Mouse (Mus musculus) limb, embryonic 13.5 days (tissue): ENCODE data around the gene Cbx3. TPM values are rescaled to one million over a fixed set of nuclear protein-coding genes. Genes with fewer than 3 reads are reported as not detected.

ENCODE experiments used
- ATAC-seq: fragments of 200-750 bp; cut with Nextera tagmentation; 2 replicates; pipeline ENCODE4 v1.8.0; 2017; ENCODE audit warnings: low read depth, moderate number of reproducible peaks, moderate TSS enrichment; ENCODE audit not compliant: low FRiP score
- H3K27ac ChIP-seq: fragments of 300-500 bp; sonication (generic); 2 replicates; pipeline ENCODE4 v1.5.1; 2015; ENCODE audit warnings: inconsistent platforms, mild to moderate bottlenecking, moderate library complexity
- H3K27me3 ChIP-seq: fragments of 300-500 bp; sonication (generic); 2 replicates; pipeline ENCODE4 v1.6.1; 2015; ENCODE audit warnings: mild to moderate bottlenecking, inconsistent platforms
- H3K36me3 ChIP-seq: fragments of 300-500 bp; sonication (generic); 2 replicates; pipeline ENCODE4 v1.6.1; 2015; ENCODE audit warnings: inconsistent platforms, mild to moderate bottlenecking, moderate library complexity
- H3K4me1 ChIP-seq: fragments of 300-500 bp; sonication (generic); 2 replicates; pipeline ENCODE4 v1.6.1; 2015; ENCODE audit warnings: inconsistent platforms
- H3K4me2 ChIP-seq: fragments of 300-500 bp; sonication (generic); replicated peaks from 2 replicates; pipeline ENCODE4 v1.6.1; 2015; ENCODE audit warnings: inconsistent platforms, mild to moderate bottlenecking, moderate library complexity
- H3K4me3 ChIP-seq: fragments of 300-500 bp; sonication (generic); 2 replicates; pipeline ENCODE4 v1.5.1; 2015; ENCODE audit warnings: moderate library complexity, mild to moderate bottlenecking, inconsistent platforms
- H3K9ac ChIP-seq: fragments of 300-500 bp; sonication (generic); 2 replicates; pipeline ENCODE4 v1.6.1; 2015; ENCODE audit warnings: mild to moderate bottlenecking, inconsistent platforms
- H3K9me3 ChIP-seq: fragments of 300-500 bp; sonication (generic); 2 replicates; pipeline ENCODE4 v1.6.1; 2016; ENCODE audit warnings: inconsistent platforms
- WGBS: fragments of 180-500 bp; shearing (Covaris S2); methylation state at CpG from one replicate; pipeline ENCODE4 v1.1.7; 2015; 5-methylcytosine and 5-hydroxymethylcytosine counted together
- polyA plus RNA-seq: library from polyadenylated mRNA; unstranded; fragments of >200 nt; fragmentation: Nextera tagmentation; extraction: Ambion mirVana; gene quantifications from 2 replicates; pipeline ENCODE4 v1.2.1, GENCODE M21; 2015

The Cbx3 gene
- polyA plus RNA-seq, 1 experiment from 2014 or later = 532 TPM

DNA sequence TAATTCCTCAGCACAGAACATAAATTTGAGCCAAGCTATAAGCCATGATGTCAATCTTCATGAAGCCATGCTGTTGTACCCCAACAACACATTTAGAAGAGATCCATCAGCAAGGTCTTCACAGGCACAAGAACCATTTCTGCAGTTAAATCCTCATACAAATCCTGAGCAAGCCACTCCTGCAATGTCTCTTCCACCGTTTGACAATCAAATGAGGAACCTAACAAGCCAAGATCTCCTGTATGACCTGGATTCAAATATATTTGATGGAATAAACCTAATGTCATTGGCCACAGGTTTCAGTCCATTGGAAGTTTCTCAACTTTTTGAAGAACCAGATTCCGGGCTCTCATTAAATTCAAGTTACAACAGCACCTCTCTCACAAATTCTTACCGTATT is 12.9 kb upstream of the Cbx3 start:
- peaks cover 22% of the 10 kb centered on the region for H3K4me1 ChIP-seq
- H3K27me3 ChIP-seq = no peaks in the 10 kb centered on the region
- no peak overlapping the region for H3K4me3 ChIP-seq
- peaks cover 40% of the 10 kb centered on the region for H3K36me3 ChIP-seq
- H3K4me2 ChIP-seq = no peak overlapping the region
- H3K9me3 ChIP-seq = no peaks in the 10 kb centered on the region
- ATAC-seq = no peak
- 73% methylated on average over 3 of the region's 3 CpGs for WGBS
- no peak overlapping the region for H3K9ac ChIP-seq
- no peak overlapping the region for H3K27ac ChIP-seq

DNA sequence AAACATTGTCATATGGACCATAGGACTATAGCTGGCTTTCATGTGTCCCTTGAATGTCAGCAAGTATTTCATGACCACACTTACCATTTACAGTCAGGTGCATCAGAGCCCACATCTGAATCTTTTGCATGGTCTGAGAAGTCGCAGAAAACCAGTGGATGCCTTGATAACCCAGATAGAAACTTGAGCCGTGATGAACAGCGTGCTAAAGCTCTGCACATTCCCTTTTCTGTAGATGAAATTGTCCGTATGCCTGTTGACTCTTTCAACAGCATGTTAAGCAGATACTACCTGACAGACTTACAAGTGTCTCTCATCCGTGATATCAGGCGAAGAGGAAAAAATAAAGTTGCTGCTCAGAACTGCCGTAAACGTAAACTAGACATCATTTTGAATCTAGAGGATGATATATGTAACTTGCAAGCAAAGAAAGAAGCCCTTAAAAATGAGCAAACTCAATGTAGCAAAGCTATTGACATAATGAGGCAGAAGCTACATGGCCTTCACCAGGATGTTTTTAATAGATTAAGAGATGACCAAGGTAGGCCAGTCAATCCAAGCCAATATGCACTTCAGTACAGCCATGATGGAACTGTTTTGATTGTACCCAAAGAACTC is 12.3 kb upstream of the Cbx3 start:
- H3K4me1 ChIP-seq = peaks cover 19% of the 10 kb centered on the region
- WGBS = 81% methylated on average over 8 of the region's 8 CpGs
- no peak overlapping the region for H3K9ac ChIP-seq
- no peaks in the 10 kb centered on the region for H3K27me3 ChIP-seq
- H3K9me3 ChIP-seq = no peaks in the 10 kb centered on the region
- H3K4me3 ChIP-seq = no peak overlapping the region
- H3K4me2 ChIP-seq = no peak overlapping the region
- H3K36me3 ChIP-seq = peaks cover 42% of the 10 kb centered on the region
- ATAC-seq = no peak
- no peak overlapping the region for H3K27ac ChIP-seq

DNA sequence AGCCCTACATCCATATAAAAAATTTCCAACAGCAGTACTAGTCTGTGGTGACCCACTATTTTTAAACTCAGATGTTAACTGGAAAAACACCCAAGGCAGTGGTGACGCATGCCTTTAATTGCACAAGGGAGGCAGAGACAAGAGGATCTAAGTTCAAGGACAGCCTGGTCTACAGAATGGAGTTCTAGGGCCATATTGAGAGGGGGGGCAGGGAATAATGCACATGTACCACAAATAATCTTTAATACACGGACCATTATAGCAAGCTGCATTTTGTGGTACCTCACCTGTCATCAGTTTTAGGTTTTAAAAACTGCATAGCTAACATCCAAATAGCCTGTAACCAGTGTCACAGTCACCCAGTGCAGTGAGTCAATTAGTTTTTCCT is 11.2 kb upstream of the Cbx3 start:
- Histone ChIP-seq H3K27me3 (no peaks in the 10 kb centered on the region), H3K4me1 (peaks cover 17% of the 10 kb centered on the region), H3K27ac (no peak overlapping the region), H3K4me3 (no peak overlapping the region), H3K9me3 (no peaks in the 10 kb centered on the region), H3K4me2 (no peak overlapping the region), H3K9ac (no peak overlapping the region), H3K36me3 (peaks cover 53% of the 10 kb centered on the region)
- ATAC-seq = no peak
- WGBS = 43% methylated on average over 2 of the region's 2 CpGs

DNA sequence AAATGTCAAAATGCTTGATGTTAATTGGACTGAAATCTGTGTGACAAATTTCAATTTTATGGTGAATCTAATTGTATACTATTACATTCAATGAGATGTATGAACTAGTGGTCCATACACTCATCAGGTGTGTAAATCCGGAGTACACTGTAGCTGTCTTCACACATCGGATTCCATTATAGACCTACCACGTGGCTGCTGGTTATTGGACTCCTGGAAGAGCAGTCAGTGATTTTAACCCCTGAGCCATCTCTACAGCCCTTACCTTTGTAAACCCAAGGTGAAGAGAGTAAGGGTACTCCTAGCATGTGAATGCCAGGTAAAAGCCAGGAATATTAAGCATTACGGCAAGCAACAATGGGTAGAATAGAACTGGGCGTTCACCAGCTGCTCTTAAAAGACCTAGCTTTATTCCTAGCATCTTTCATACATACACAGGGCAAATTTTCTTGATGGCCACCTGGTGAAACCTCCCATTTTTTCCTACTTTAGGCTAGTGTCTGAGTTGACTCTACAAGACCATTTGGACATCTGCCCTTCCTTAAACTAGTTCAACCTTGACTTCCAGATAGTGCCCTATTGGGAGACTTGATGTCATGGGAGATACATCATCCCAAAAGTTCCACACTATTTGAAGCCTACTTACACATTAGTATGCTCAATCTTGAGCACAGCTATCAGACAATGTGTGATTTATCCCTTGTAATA is 10.7 kb upstream of the Cbx3 start:
- Histone ChIP-seq H3K4me1 (peaks cover 14% of the 10 kb centered on the region), H3K27ac (no peak overlapping the region), H3K4me3 (no peak overlapping the region), H3K9ac (no peak overlapping the region), H3K9me3 (no peaks in the 10 kb centered on the region), H3K27me3 (no peaks in the 10 kb centered on the region), H3K36me3 (peaks cover 57% of the 10 kb centered on the region), H3K4me2 (no peak overlapping the region)
- 0 out of 2 replicates have a peak, but pooled peaks have one; percentile 58 for ATAC-seq
- WGBS = 35% methylated on average over 5 of the region's 5 CpGs

DNA sequence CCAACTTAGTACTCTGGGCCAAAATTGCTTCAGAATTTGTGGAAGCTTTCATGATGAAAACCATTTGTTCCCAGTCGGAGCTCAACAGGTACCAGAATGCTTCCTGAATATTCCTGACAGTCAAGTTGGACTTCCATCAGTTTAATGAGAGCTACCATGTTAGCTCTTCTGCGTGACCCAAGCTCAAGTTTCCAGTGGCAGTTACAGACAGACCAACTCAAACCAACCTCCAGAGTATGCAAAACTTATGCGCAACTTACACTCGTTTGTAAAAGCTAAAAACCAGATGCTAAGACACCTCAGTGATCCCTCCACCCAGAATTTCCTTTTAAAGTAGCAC is 10.2 kb upstream of the Cbx3 start:
- H3K27me3 ChIP-seq = no peaks in the 10 kb centered on the region
- no peaks in the 10 kb centered on the region for H3K9me3 ChIP-seq
- H3K4me3 ChIP-seq = no peak overlapping the region
- peaks cover 13% of the 10 kb centered on the region for H3K4me1 ChIP-seq
- H3K27ac ChIP-seq = no peak overlapping the region
- H3K4me2 ChIP-seq = no peak overlapping the region
- no peak overlapping the region for H3K9ac ChIP-seq
- peaks cover 57% of the 10 kb centered on the region for H3K36me3 ChIP-seq
- 0 out of 2 replicates have a peak, but pooled peaks have one; percentile 16 for ATAC-seq
- 71% methylated on average over 4 of the region's 4 CpGs for WGBS

DNA sequence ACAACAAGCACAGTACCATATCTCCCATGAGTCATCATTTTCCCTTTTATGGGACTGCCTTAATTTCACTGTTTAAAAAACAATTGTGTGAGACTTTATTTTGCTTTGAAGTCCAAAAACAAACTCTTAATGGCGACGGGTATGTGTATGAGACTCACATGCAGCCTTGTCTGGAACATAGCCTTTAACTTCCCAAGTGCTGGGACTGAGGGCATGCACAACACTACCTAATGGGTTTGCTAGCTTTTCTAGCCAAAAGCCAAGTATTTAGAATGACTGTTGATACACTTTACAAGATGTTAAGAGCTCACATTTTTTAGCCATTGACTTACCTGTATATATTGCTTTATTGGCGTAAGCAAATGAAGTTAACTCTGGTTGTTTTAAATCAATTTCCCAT is 9.8 kb upstream of the Cbx3 start:
- no peaks in the 10 kb centered on the region for H3K27me3 ChIP-seq
- H3K4me3 ChIP-seq = no peak overlapping the region
- peaks cover 61% of the 10 kb centered on the region for H3K36me3 ChIP-seq
- 0 out of 2 replicates have a peak, but pooled peaks have one; percentile 28 for ATAC-seq
- H3K4me2 ChIP-seq = no peak overlapping the region
- WGBS = 81% methylated on average over 3 of the region's 3 CpGs
- peaks cover 13% of the 10 kb centered on the region for H3K4me1 ChIP-seq
- H3K9ac ChIP-seq = no peak overlapping the region
- H3K27ac ChIP-seq = no peak overlapping the region
- H3K9me3 ChIP-seq = no peaks in the 10 kb centered on the region

DNA sequence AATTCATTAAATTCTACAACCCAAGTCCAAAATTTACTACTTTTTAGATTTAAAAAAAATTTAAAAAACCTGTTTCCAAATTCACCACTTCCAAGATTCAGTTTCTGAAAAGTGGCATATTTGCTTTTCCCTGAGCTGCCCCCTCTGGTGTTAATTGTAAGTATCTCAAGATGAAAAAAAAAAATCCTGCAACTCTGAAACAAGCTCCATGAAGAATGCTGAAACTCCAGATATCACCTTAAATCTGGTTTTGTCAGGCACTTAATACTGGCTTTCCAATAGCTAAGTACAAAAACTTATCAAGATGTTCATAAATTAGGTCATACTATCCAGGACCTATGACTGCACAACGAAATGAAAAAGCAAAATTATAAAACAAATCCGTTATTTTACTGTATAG is 2.5 kb upstream of the Cbx3 start:
- 0% methylated on average over 2 of the region's 2 CpGs for WGBS
- H3K27me3 ChIP-seq = no peaks in the 10 kb centered on the region
- peak overlapping the region; percentile 61 for H3K4me2 ChIP-seq
- H3K27ac ChIP-seq = no peak overlapping the region
- H3K36me3 ChIP-seq = peaks cover 46% of the 10 kb centered on the region
- peak overlapping the region; percentile 92 for H3K4me3 ChIP-seq
- peak overlapping the region; percentile 100 for H3K9ac ChIP-seq
- H3K4me1 ChIP-seq = peaks cover 40% of the 10 kb centered on the region
- no peak for ATAC-seq
- no peaks in the 10 kb centered on the region for H3K9me3 ChIP-seq

DNA sequence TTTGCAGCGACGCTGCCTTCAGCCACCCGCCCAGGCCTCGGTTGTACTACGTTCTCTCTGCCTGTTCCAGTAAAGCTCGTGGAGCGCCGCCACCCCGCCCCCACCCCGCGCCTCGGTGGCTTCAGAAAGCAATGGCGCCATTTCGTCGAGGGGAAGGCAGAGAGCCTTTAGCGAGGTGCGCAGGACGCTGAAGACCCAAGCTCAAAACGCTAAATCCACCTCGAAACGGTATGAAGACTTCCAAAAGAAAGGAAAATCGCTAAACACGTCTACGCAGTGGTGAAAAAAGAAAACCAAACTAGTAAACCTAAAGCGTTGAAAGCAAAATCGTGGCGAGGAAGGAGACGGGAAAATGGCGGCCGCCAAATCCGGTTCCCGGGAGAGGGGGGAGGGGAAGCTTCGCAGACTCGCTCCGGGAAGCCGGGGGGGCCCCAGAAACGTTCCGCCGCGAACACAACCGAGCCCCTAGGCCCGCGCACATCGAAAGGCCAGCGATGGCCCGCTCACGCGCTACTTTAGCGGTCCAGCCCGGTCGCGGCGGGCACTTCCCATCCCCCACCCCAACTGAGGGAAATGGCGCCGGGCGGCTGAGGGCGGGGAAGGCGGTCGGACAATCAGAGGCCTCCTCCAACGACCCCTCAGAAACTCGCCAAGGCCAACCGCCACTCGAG is 1.1 kb upstream of the Cbx3 start:
- Histone ChIP-seq H3K36me3 (peaks cover 47% of the 10 kb centered on the region), H3K4me3 (peak overlapping the region; percentile 92), H3K9me3 (no peaks in the 10 kb centered on the region), H3K27ac (peak overlapping the region; percentile 100), H3K27me3 (no peaks in the 10 kb centered on the region), H3K4me2 (peak overlapping the region; percentile 55), H3K4me1 (peaks cover 43% of the 10 kb centered on the region), H3K9ac (peak overlapping the region; percentile 100)
- WGBS = under 1% methylated on average over 62 of the region's 63 CpGs
- no peak for ATAC-seq

DNA sequence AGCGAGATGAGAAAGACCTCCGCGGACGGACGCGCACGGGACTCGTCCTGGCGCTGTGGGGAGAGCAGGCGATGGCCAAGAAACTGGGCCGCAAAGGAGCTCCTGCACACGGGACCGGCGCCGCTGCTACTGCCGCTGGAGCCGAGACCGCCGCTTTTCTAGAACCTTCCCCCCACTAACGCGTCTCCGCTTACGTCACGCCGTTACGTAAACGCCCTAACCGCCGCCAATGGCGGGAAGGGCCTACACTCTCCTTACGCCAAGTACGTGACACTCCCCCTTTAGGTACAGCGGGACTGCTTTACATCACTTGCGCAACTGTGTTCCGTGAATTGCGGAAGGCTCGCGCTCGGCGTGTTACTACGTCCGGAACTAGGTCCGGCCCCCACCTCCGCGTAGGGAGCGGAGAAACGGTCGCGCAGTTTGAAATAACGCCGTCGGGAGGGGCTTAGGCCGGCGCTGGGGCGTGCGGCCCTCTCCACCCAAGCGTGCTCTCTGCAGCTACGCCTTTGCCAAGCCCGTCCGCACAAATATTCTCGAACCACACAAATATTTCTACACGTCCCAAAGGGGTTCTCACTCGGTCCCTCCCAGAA is 347 bp upstream of the Cbx3 start, which contains the start of gene Hnrnpa2b1:
Hnrnpa2b1 (minus strand) TSS at position 180 of the 596 bp plus-strand sequence.
- H3K9me3 ChIP-seq = no peaks in the 10 kb centered on the region
- H3K36me3 ChIP-seq = peaks cover 52% of the 10 kb centered on the region
- peak within 1 kb of the TSS; percentile 73 for H3K4me2 ChIP-seq
- peaks cover 42% of the 10 kb centered on the region for H3K4me1 ChIP-seq
- peak; percentile 93 for ATAC-seq
- H3K9ac ChIP-seq = peak within 1 kb of the TSS; percentile 100
- H3K27ac ChIP-seq = peak within 1 kb of the TSS; percentile 100
- no peaks in the 10 kb centered on the region for H3K27me3 ChIP-seq
- H3K4me3 ChIP-seq = peak within 1 kb of the TSS; percentile 92
- under 1% methylated on average over 63 of the region's 63 CpGs for WGBS

DNA sequence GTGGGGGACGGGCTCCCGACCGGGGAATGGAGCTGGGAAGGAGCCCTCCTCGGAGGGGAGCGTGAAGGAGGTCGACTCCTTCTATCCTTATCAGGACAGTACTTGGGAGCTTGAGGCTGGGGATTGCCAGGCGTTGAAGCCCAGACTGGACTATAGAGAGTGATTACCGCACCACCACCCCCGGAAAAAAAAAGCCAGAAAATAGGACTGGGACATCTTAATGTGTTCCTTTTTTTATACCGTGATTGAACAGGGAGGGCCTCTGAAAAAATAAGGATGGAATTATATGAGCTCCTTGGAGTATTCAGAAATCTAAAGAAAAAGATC is 982 bp downstream of the Cbx3 start:
- Histone ChIP-seq H3K4me2 (peak overlapping the region; percentile 73), H3K27ac (peak overlapping the region; percentile 100), H3K36me3 (peaks cover 51% of the 10 kb centered on the region), H3K9ac (peak overlapping the region; percentile 99), H3K4me1 (peaks cover 30% of the 10 kb centered on the region), H3K9me3 (no peaks in the 10 kb centered on the region), H3K4me3 (peak overlapping the region; percentile 92), H3K27me3 (no peaks in the 10 kb centered on the region)
- WGBS = under 1% methylated on average over 10 of the region's 10 CpGs
- no peak for ATAC-seq

DNA sequence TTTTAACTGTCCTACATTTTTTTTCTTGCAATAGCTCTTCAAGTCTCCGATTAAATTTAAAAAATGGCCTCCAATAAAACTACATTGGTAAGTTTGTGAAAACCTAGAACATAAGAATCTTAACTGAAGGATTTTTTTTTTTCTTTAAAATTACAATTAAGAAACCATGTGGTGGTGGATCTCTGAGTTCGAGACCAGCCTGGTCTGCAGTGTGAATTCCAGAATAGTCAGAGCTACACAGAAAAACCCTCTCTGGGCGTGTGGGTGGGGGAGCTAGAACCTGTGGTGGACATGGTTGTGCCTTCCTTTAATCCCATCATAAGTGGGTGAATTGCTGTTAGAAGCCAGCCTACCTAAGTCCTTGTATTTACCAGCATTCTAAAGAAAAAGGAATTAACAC is 1.6 kb downstream of the Cbx3 start:
- no peaks in the 10 kb centered on the region for H3K27me3 ChIP-seq
- peak overlapping the region; percentile 99 for H3K9ac ChIP-seq
- peak overlapping the region; percentile 73 for H3K4me2 ChIP-seq
- H3K27ac ChIP-seq = peak overlapping the region; percentile 22; the same call in 1 of the 2 replicates
- peaks cover 50% of the 10 kb centered on the region for H3K36me3 ChIP-seq
- H3K4me3 ChIP-seq = peak overlapping the region; percentile 92
- no peak for ATAC-seq
- H3K9me3 ChIP-seq = no peaks in the 10 kb centered on the region
- WGBS = 10% methylated on average over 3 of the region's 3 CpGs
- peaks cover 23% of the 10 kb centered on the region for H3K4me1 ChIP-seq

DNA sequence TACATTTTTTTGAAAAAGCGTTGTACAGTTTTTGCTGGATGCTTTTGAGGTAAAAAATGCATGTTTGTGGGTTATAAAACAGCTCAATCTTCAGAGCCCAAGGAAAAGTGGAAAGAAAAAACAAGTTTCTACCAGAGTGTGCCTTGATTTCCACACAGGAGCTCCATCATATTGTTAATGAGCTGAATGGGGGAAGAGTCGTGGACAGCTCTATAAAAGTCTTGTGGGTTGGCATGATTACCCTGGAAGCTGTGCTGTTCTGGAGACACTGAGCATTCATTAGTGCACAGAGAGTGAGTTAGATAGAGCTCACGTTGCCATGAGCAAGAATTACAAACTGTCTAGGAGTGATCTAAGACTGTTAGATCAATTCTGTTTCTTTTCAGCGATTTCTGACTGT is 2.1 kb downstream of the Cbx3 start:
- peak overlapping the region; percentile 99 for H3K9ac ChIP-seq
- peak overlapping the region; percentile 22; the same call in 1 of the 2 replicates for H3K27ac ChIP-seq
- peak overlapping the region; percentile 73 for H3K4me2 ChIP-seq
- peaks cover 20% of the 10 kb centered on the region for H3K4me1 ChIP-seq
- no peaks in the 10 kb centered on the region for H3K9me3 ChIP-seq
- WGBS = 50% methylated on average over 4 of the region's 4 CpGs
- peak overlapping the region; percentile 92 for H3K4me3 ChIP-seq
- no peak for ATAC-seq
- no peaks in the 10 kb centered on the region for H3K27me3 ChIP-seq
- peaks cover 50% of the 10 kb centered on the region for H3K36me3 ChIP-seq
